Mouse (Mus musculus) midbrain, embryonic 14.5 days (tissue): ENCODE data around the gene 1700025C18Rik. TPM values are rescaled to one million over a fixed set of nuclear protein-coding genes. Genes with fewer than 3 reads are reported as not detected.
A peak's percentile ranks its signal among the peaks of the same experiment; 100 is the strongest.

Experiments used
- ATAC-seq: fragments of 200-750 bp; cut with Nextera tagmentation; 2 replicates; pipeline ENCODE4 v1.8.0; 2017; ENCODE audit warnings: moderate number of reproducible peaks, moderate library complexity; ENCODE audit not compliant: low FRiP score, low TSS enrichment
- DNase-seq: peaks from one replicate; pipeline ENCODE4 v3.0.0-alpha.2; 2015
- H3K27ac ChIP-seq: fragments of 300-500 bp; sonication (generic); replicated peaks from 2 replicates; pipeline ENCODE4 v1.5.1; 2014; ENCODE audit warnings: mild to moderate bottlenecking, low read depth, low read length, moderate library complexity
- H3K27me3 ChIP-seq: fragments of 300-500 bp; sonication (generic); 2 replicates; pipeline ENCODE4 v1.6.1; 2014; ENCODE audit warnings: low read length, control low read depth, mixed read lengths; ENCODE audit not compliant: control insufficient read depth, insufficient read depth
- H3K36me3 ChIP-seq: fragments of 300-500 bp; sonication (generic); 2 replicates; pipeline ENCODE4 v1.6.1; 2014; ENCODE audit warnings: low read length, control low read depth; ENCODE audit not compliant: control insufficient read depth, insufficient read depth
- H3K4me1 ChIP-seq: fragments of 300-500 bp; sonication (generic); 2 replicates; pipeline ENCODE4 v1.6.1; 2014; ENCODE audit warnings: mild to moderate bottlenecking, antibody characterized with exemption, low read length, control low read depth; ENCODE audit not compliant: control insufficient read depth, insufficient read depth
- H3K4me2 ChIP-seq: fragments of 300-500 bp; sonication (generic); 2 replicates; pipeline ENCODE4 v1.6.1; 2014; ENCODE audit warnings: mild to moderate bottlenecking, low read length, moderate library complexity
- H3K4me3 ChIP-seq: fragments of 300-500 bp; sonication (generic); replicated peaks from 2 replicates; pipeline ENCODE4 v1.5.1; 2014; ENCODE audit warnings: low read depth, low read length
- H3K9ac ChIP-seq: fragments of 300-500 bp; sonication (generic); replicated peaks from 2 replicates; pipeline ENCODE4 v1.6.1; 2014; ENCODE audit warnings: mild to moderate bottlenecking, low read length, moderate library complexity
- H3K9me3 ChIP-seq: fragments of 300-500 bp; sonication (generic); 2 replicates; pipeline ENCODE4 v1.6.1; 2016; ENCODE audit warnings: low read length, control low read depth, mixed read lengths; ENCODE audit not compliant: control insufficient read depth
- WGBS: fragments of 180-500 bp; shearing (Covaris S2); extraction: QIAGEN DNeasy Blood & Tissue Kit; methylation state at CpG from one replicate; pipeline ENCODE4 v1.1.7; 2014; 5-methylcytosine and 5-hydroxymethylcytosine counted together
- polyA plus RNA-seq: library from polyadenylated mRNA; unstranded; fragments of >200 nt; fragmentation: Nextera tagmentation; extraction: Ambion mirVana; gene quantifications from 2 replicates; pipeline ENCODE4 v1.2.1, GENCODE M21; 2014

Gene 1700025C18Rik
- polyA plus RNA-seq, 1 experiment from 2014 or later: not detected

DNA sequence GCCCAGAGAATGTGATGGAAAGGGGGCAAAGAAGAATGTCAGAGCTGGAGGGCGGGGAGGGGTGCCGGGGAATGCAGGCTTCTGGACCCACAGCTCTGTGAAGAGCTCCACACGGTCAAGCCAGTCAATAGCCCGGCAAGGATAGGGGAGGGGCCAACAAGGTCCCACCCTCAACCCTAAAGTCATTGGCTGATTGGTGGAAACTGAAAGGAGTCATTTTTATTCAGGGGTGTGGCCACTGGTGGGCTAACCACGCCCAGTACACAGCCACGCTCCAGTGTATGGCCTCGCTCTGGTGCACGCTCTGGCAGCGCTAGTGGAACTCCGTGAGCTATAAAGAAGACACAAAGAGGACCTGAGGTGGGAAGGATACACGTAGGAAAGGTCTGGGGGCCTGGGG, 23.2 kb upstream of the 1700025C18Rik start:
- H3K9ac ChIP-seq: no peak overlapping the region
- H3K36me3 ChIP-seq: 0 out of 2 replicates have a peak, but pooled peaks cover 4% of the 10 kb centered on the region
- H3K4me2 ChIP-seq: no peak overlapping the region
- no peak overlapping the region for H3K4me3 ChIP-seq
- ATAC-seq (peak; percentile 38; the same call in 1 of the 2 replicates), DNase-seq (peak; percentile 55)
- WGBS: 23% methylated on average over 11 of the region's 11 CpGs
- no peak overlapping the region for H3K27ac ChIP-seq
- H3K27me3 ChIP-seq: peaks cover 17% of the 10 kb centered on the region
- peaks cover 5% of the 10 kb centered on the region; the same call in 1 of the 2 replicates for H3K4me1 ChIP-seq
- H3K9me3 ChIP-seq: no peaks in the 10 kb centered on the region

GRCm38 (mm10) chr2:165112149-165112548, 21.6 kb upstream of the 1700025C18Rik start:
- 0 out of 2 replicates have a peak, but pooled peaks cover 4% of the 10 kb centered on the region for H3K36me3 ChIP-seq
- no peak overlapping the region for H3K27ac ChIP-seq
- WGBS: under 1% methylated on average over 49 of the region's 54 CpGs
- H3K4me2 ChIP-seq: peak overlapping the region; percentile 26; the same call in 1 of the 2 replicates
- peaks cover 5% of the 10 kb centered on the region; the same call in 1 of the 2 replicates for H3K4me1 ChIP-seq
- H3K9me3 ChIP-seq: no peaks in the 10 kb centered on the region
- H3K9ac ChIP-seq: no peak overlapping the region
- peak overlapping the region; percentile 9; the same call in 1 of the 2 replicates for H3K4me3 ChIP-seq
- DNase-seq (peak; percentile 93), ATAC-seq (peak; percentile 62; the same call in 1 of the 2 replicates)
- H3K27me3 ChIP-seq: peaks cover 17% of the 10 kb centered on the region

GRCm38 (mm10) chr2:165106585-165106984, 16.0 kb upstream of the 1700025C18Rik start:
- Histone ChIP-seq H3K27ac (peak overlapping the region; percentile 4; the same call in 1 of the 2 replicates), H3K27me3 (peaks cover 3% of the 10 kb centered on the region), H3K9me3 (no peaks in the 10 kb centered on the region), H3K4me3 (no peak overlapping the region), H3K9ac (no peak overlapping the region), H3K36me3 (no peaks in the 10 kb centered on the region), H3K4me1 (peaks cover 14% of the 10 kb centered on the region), H3K4me2 (no peak overlapping the region)
- ATAC-seq (peak; percentile 22; the same call in 1 of the 2 replicates), DNase-seq (peak; percentile 50)
- 15% methylated on average over 18 of the region's 18 CpGs for WGBS

GRCm38 (mm10) chr2:165105513-165106079, 15.0 kb upstream of the 1700025C18Rik start:
- DNase-seq: no peak
- H3K4me1 ChIP-seq: peaks cover 20% of the 10 kb centered on the region
- no peak for ATAC-seq
- no peaks in the 10 kb centered on the region for H3K27me3 ChIP-seq
- no peak overlapping the region for H3K4me2 ChIP-seq
- H3K4me3 ChIP-seq: no peak overlapping the region
- no peak overlapping the region for H3K27ac ChIP-seq
- no peak overlapping the region for H3K9ac ChIP-seq
- no peaks in the 10 kb centered on the region for H3K36me3 ChIP-seq
- H3K9me3 ChIP-seq: no peaks in the 10 kb centered on the region
- 67% methylated on average over 16 of the region's 16 CpGs for WGBS

DNA sequence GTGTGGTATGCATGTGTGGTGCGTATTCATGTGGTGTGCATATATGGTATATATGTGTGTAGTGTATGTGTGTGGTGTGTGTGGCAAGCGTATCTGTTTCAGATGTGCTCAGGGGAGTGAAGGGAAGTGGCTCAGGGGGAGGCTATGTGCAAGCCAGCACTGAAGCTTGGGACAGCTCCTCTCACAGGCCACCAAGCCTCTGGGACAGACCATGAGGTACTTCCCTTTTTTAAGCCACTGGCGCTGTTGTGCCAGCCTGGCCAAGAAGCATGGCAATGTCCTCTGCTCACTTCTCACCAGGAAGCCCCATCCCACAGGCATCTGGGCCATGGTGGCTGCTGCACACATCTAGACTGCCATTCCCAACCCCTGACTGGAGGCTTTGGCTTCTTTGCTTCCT, 12.4 kb upstream of the 1700025C18Rik start:
- Histone ChIP-seq H3K4me3 (no peak overlapping the region), H3K9ac (no peak overlapping the region), H3K36me3 (no peaks in the 10 kb centered on the region), H3K27me3 (no peaks in the 10 kb centered on the region), H3K27ac (no peak overlapping the region), H3K4me2 (no peak overlapping the region), H3K4me1 (peaks cover 20% of the 10 kb centered on the region), H3K9me3 (no peaks in the 10 kb centered on the region)
- no peak for ATAC-seq
- 93% methylated on average over 3 of the region's 3 CpGs for WGBS
- no peak for DNase-seq

DNA sequence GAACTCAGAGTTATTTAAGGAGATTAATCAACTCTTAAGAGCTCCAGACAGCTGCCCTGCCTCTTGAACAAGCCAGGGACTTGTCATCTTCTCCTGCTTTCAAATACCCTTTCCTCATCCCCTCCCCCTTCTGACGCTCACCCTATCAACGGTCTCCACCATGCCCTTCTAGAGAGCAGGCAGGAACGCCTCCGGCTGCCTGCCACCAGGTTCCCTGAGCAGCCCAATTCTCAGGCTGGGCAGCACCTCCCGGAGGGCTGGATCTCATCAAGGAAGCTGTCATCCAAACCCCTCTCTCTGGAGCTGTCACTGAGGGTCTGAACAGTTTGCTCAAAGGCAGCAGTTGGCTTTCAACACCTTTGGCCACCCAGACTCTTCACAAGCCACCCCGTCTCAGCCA, 10.2 kb upstream of the 1700025C18Rik start:
- Histone ChIP-seq H3K27me3 (no peaks in the 10 kb centered on the region), H3K27ac (no peak overlapping the region), H3K9ac (no peak overlapping the region), H3K9me3 (no peaks in the 10 kb centered on the region), H3K4me2 (no peak overlapping the region), H3K4me3 (no peak overlapping the region), H3K36me3 (no peaks in the 10 kb centered on the region), H3K4me1 (peaks cover 22% of the 10 kb centered on the region)
- DNase-seq (peak; percentile 27), ATAC-seq (no peak)
- whole genome bisulfite sequencing: 8% methylated on average over 6 of the region's 6 CpGs

- Histone ChIP-seq H3K4me3 (no peak overlapping the region), H3K9me3 (no peaks in the 10 kb centered on the region), H3K27ac (no peak overlapping the region), H3K36me3 (no peaks in the 10 kb centered on the region), H3K4me2 (no peak overlapping the region), H3K27me3 (no peaks in the 10 kb centered on the region), H3K4me1 (peaks cover 20% of the 10 kb centered on the region), H3K9ac (no peak overlapping the region)
- no peak for ATAC-seq
- no peak for DNase-seq
- WGBS: 83% methylated on average over 3 of the region's 3 CpGs
Observed at GRCm38 (mm10) chr2:165098861-165099260, 8.3 kb upstream of the 1700025C18Rik start.

- ATAC-seq (no peak), DNase-seq (peak; percentile 72)
- H3K9me3 ChIP-seq: no peaks in the 10 kb centered on the region
- WGBS: 16% methylated on average over 10 of the region's 10 CpGs
- no peak overlapping the region for H3K4me2 ChIP-seq
- H3K36me3 ChIP-seq: no peaks in the 10 kb centered on the region
- peaks cover 20% of the 10 kb centered on the region for H3K4me1 ChIP-seq
- H3K27me3 ChIP-seq: no peaks in the 10 kb centered on the region
- H3K9ac ChIP-seq: no peak overlapping the region
- H3K4me3 ChIP-seq: no peak overlapping the region
- H3K27ac ChIP-seq: peak overlapping the region; percentile 55
Observed at GRCm38 (mm10) chr2:165096367-165096766, 5.8 kb upstream of the 1700025C18Rik start.

DNA sequence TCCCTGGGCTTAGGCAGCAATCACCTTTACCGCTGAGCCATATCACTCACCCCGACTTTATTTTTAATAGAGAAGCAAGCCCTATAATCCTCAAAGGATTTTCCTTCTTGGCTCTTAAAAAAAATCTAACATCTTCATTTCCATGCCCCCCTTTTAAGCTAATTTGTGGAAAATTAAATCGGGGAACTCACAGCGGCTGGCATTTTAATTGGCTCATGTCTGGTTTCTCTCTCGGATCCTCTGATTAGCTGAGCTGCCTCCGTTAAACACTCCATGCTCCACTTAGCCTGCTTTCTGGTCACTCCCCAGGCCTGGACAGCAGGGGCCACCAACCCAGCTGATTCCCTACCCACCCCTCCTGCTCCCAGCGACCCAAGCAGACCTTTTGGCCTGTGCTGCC, 1.8 kb upstream of the 1700025C18Rik start:
- no peaks in the 10 kb centered on the region for H3K9me3 ChIP-seq
- no peak for ATAC-seq
- H3K4me3 ChIP-seq: no peak overlapping the region
- no peaks in the 10 kb centered on the region for H3K36me3 ChIP-seq
- H3K27me3 ChIP-seq: no peaks in the 10 kb centered on the region
- no peak overlapping the region; the same call in 1 of the 2 replicates for H3K27ac ChIP-seq
- DNase-seq: peak; percentile 49
- WGBS: 32% methylated on average over 7 of the region's 7 CpGs
- H3K4me2 ChIP-seq: no peak overlapping the region
- peaks cover 16% of the 10 kb centered on the region for H3K4me1 ChIP-seq
- no peak overlapping the region for H3K9ac ChIP-seq
